In the genomic region with DNA sequence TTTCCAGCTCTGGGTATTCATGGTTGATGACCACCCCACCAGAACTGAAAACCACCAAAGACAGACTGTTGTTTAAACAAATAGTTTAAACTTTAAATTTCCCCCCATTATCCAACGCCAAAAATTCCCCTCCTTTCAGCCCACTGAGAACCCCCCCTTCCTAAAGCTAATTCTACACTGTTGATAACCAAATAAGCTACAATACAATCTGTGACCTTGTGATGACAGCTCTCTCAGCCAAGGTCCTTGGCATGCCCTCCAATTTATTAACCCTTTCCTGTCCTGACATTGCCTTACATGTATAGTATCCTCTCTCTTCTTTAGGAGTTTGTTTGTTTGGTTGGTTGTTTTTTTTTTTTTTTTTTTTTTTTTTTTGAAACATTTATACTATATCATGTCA, we compare ENCODE assay signal across 10 mouse cellular contexts.
"Had no signal": no experiment of that assay in that cellular context is flagged by ENCODE, and none has a peak within 500 bp of the region (broad histone marks: within the 10 kb centered on the region; RNA-seq: fewer than 3 reads in every experiment).

No protein-coding gene starts in this region.

- H3K9ac ChIP-seq: limb, embryonic 15.5 days; liver, embryonic 12.5 days; midbrain, embryonic 13.5 days; neural tube, embryonic 12.5 days had no signal

- H3K4me3 ChIP-seq: limb, embryonic 15.5 days; liver, embryonic 12.5 days; midbrain, embryonic 13.5 days; neural tube, embryonic 12.5 days had no signal

- DNase-seq: kidney, postnatal 36 days; layer of hippocampus, adult 9-11 months; layer of hippocampus, postnatal 36 days; thymus, postnatal 4 days had no signal

- H3K9me3 ChIP-seq: limb, embryonic 15.5 days; liver, embryonic 12.5 days; midbrain, embryonic 13.5 days; neural tube, embryonic 12.5 days had no signal

- H3K27ac ChIP-seq: kidney, postnatal 0 days; limb, embryonic 15.5 days; liver, embryonic 12.5 days; midbrain, embryonic 13.5 days; neural tube, embryonic 12.5 days; stomach, postnatal 0 days had no signal

- H3K27me3 ChIP-seq: limb, embryonic 15.5 days; liver, embryonic 12.5 days; midbrain, embryonic 13.5 days; neural tube, embryonic 12.5 days had no signal

- ATAC-seq: liver, embryonic 12.5 days; midbrain, embryonic 13.5 days had no signal

- H3K36me3 ChIP-seq: limb, embryonic 15.5 days; liver, embryonic 12.5 days; midbrain, embryonic 13.5 days; neural tube, embryonic 12.5 days had no signal

- H3K4me1 ChIP-seq: limb, embryonic 15.5 days; liver, embryonic 12.5 days; midbrain, embryonic 13.5 days; neural tube, embryonic 12.5 days had no signal

- H3K4me2 ChIP-seq: limb, embryonic 15.5 days; liver, embryonic 12.5 days; midbrain, embryonic 13.5 days; neural tube, embryonic 12.5 days had no signal
